Mouse (Mus musculus) embryo, embryonic 11 days (tissue): ENCODE results near the gene Pdgfa.

Experiments
- DNase-seq: peaks from one replicate; pipeline ENCODE4 v3.0.0-alpha.2; 2015

Gene Pdgfa

DNA sequence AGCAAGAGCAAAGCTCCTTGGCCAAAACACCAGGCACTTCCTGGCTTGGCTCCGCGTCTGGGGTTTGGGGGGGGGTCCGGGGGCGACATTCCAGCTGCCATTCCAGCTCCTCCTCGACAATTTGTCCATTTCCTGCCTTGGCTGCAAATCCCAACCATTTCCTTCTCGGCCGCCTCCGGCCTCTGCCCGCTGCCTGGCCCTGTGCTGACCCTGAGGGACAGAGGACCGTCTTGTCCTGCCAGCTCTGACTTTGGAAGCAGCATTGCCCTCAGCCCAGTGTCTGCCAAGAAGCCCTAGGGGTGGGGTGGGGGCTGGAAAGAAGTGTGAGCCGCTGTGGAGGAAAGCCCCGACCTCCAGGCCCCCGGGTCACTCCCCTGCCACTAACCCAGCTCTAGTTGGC is 44.2 kb downstream of the Pdgfa start:
- no peak for DNase-seq

DNA sequence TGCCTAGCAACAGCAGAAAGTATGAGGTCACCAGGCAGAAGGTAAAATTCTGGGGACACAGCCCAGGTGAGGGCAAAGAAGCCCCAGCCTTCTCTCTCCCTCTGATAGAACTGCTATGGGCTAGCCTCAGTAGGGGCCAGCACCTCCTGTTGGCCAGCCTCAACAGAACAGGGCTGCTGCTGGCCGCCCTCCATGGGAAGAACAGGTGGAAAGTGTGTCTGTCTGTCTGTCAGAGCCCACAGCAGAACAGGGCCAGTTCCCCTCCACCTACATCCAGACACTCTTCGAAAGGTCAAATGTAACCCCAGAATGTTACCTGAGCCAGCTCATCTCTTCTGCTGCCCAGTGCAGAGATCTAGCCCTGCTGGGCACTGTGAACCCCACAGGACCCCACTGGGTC is 45.9 kb downstream of the Pdgfa start:
- DNase-seq, result no peak

DNA sequence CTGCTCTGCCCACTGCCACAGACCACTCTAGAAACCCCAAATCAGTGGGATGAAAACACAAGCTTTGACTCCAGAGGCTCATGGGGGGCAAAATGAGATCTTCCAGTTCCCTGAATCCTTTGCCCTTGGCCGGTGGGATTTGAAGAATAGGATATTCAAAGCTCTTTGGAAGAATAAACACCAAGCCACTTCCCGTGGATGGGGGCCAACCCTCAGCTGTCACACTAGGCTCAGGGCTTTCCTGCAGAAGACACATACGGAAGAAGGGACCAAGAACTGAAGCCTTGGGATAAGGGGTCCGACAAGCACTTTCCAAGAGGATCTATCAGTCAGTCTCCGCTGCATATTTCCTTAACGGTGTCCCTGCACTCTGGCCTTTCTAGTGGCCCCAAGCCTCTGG is 48.0 kb downstream of the Pdgfa start:
- DNase-seq, result no peak

DNA sequence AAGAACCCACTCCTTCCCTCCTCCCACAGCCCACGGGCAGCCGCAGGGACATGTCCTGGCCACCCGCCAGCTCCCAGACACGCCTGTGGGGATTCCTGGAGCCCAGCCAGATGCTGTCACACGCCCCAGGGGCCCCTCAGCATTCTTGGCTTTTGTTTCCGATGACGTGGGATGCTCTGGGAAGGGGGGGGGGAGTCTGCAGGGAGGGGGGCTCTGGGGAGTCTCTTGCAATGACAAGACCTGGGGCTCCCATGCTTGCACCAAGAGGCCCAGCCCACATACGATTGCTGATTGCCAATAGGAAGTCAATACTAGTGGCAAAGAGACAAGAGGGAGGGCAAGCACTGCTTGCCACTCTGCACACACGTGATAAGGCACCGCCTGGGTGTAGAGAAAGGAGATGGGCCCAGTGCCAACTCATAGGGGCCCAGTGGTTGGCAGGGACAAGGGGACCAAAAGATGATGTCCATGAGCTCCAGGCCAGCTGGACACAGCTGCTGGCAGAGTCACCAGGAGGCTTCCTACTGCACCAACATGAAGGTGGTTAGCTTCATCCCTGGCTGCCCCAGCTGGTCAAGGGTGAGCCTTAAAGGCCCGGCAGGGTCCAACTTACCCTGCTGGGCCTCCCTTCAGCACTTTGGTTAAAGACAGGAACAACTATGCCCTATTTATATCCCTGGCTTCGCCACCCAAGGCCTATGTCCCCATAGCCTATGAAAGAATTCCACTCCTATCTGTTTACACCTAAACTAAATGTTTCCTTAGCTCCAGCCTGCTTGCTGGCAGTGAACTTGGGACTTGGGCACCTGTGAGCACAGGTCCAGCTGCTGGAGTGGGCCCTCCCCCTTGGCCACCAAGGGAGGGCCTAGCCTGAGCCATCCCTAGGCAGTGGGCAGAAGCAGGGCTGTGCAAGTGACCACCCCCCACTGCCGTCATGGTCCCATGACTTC is 48.9 kb downstream of the Pdgfa start:
- DNase-seq, result peak; percentile 37

- DNase-seq, result no peak
Measured at GRCm38 (mm10) chr5:138947487-138947886, 49.7 kb downstream of the Pdgfa start.

DNA sequence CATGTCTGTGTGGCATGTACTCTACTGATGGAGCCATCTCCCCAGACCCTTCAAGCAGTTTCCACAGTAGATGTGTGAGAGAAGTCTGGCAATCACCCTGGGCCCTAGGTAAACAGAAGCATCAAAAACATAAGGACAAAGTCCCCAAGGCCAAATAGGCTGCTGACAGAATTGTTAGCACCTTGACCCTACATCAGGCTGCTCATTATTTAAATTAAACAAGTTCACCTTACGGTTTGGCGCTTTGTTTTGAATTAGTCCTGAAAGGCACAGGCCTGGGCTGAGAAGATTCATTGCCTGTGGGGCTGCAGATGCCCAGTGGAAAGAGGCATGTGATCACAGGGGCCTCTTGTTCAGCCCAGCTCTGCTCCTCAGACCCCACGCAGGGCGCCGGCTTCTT is 50.2 kb downstream of the Pdgfa start:
- DNase-seq, result no peak

DNA sequence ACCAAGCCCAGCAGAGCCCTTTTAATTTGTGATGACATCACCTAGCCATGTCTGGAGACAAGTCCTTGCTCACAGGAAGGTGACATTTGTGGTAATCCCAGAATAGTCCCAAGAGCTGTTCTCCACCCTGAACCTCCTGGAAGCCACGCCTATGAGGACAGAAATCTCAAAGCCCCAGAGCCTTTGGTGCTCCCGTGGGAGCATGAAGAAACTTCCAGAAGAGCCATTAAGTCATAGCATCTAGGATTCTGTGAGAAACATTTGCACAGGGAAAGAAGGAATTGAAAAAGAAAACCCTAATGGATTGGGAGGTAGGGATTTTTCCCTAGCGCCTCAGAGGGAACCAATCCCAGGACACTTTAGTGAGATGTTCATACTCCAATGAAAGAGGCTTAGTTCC is 52.2 kb downstream of the Pdgfa start:
- no peak for DNase-seq

GRCm38 (mm10) chr5:138944551-138944950 is 52.6 kb downstream of the Pdgfa start:
- no peak for DNase-seq

DNA sequence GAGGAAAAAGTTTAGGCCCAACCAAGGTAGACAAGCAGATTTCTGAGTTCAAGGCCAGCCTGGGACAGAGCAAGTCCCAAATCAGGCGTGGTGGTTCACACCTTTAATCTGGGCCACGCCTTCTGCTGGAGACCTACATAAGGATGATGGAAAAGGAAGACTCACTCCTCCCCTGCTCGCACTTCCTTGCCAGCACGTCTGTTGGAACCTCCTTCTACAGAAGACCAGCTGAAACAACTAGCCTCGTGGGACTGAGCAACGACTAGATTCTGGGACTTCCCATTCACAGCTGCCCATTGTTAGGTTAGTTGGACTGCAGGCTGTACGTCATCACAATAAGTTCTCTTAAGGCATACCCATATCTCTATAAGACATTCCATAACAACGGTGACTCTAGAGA is 55.3 kb downstream of the Pdgfa start:
- no peak for DNase-seq

DNA sequence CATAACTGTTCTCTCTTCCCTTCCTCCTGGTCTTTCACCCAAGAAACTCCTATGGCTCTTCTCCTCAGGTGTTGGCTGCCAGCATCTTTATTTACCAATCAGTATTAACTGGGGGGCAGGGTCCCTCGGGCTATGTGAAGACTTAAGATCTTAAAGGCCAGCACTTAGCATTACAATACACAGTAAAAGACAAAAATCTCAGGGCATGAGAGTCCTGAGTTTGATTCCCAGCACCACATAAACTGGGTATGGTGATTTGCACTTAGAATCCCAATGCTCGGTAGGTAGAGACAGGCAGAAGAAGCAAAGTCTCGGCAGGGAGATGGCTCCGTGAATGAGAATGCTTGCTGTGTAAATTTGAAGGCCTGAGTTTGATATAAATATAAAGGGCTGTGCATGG is 56.6 kb downstream of the Pdgfa start:
- no peak for DNase-seq

DNA sequence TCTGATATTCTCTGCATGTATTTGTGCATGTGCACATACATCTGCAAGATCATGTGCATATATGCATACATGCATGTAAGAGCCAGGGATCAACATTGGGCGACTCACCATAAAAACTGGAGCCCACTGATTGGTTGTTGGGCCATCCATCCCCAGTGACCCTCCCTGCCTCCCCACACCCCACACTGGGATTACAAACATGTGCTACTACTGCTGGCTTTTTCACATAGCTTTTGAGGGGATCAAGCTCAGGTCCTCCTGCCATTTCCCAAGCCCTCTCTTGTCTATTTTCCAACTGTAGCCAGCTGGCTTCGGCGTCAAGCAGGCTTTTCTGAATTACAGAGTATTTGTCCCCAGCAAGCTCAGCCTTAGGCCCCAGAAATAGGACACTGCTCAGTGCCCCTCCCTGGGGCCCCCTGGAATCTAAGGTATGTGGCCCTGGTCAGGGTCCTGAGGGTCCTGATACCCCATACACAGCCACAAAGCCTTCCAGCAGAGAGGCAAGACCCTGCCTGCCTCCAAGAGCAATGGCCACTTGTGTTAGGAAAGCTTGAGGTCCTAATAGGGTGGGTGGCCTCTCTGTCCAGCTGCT is 58.5 kb downstream of the Pdgfa start:
- no peak for DNase-seq

DNA sequence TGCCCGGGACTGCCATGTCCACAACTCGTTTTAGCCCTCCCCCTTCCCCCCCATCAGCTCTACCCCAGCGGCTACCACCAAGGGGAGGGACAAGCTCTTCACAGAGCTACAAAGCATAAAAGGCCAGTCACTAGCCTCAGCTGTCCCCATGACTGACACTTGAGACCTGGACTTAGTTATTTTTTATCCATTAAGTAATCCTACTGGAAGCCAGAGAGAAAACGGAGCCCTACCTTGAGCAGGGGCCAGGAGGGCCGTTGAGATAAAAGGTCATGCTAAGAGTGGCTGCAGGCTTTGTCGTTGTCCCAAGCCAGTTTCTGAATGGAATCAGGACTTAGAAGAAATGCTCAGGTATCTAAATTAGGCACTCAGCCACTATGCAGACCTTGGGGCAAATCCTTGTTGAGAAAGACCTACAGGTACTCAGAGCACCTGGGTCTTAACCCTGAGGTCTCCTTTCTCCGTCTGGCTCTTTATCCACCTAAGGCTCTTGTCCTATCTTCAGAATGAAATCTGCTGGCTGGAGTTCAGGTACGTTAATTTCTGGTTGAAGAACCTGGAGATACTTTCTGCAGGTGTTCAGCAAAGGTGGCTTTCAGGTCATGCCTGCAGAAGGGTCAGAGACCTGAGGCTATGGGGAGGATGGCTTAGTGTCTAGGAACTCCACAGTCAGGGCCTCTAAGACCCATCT is 60.6 kb downstream of the Pdgfa start:
- no peak for DNase-seq

DNA sequence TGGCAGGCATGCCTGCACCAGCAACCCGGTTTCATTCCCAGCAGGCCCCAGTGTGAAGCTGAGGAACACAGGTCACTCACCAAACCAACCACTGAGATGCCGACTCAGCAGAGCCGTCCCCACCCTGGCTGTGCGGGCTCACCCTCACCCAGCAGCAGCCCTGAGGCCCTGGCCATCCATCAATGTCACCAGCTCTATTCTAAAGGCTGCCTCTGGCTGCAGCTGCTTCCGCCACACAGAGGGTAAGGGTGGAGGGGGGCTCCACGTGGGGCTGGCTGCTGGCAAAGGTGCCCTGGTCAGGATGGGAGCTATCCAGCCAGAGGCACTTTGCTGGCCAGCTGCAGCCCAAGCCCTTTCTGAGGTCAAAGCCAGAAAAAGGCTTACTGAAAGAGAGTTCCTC is 62.6 kb downstream of the Pdgfa start:
- DNase-seq, result peak; percentile 66

- peak; percentile 41 for DNase-seq
Measured at GRCm38 (mm10) chr5:138932460-138933432, 64.4 kb downstream of the Pdgfa start.

- peak; percentile 45 for DNase-seq
Measured at GRCm38 (mm10) chr5:138931836-138932235, 65.3 kb downstream of the Pdgfa start.

DNA sequence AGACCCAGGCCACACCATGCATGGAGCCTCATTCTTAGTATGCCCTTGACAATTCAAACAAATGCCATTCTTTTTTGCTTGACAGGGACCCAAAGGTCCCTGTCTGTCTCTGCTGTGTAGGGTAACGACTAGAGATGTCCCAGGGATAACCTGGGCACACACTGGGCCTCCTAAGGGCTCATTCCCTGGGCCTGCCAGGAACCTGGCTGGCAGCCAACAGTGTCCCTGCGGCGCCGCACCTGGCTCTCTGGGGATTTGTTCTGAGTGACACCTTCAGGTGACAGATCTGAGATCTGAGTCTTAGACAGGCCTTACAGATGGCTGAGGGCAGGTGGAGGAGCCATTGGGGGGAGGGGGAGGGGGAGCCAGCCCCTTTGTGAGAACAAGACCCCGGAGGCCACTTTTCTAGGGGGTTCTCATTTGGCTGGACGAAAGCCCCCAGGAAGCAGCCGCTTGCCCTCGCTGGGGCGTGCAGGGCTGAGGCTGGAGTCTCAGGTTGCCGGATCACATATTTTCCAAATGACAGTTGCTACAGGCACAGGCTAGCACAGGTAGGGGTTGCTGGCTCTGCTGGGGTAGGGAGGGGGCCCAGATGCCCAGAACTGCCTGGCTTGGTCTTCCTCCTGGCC is 67.2 kb downstream of the Pdgfa start:
- no peak for DNase-seq
